Mouse (Mus musculus) liver, embryonic 14.5 days (tissue): ENCODE data around the gene Heatr5b. TPM values are rescaled to one million over a fixed set of nuclear protein-coding genes. Genes with fewer than 3 reads are reported as not detected.

ENCODE experiments used
- ATAC-seq: fragments of 200-750 bp; cut with Nextera tagmentation; 2 replicates; pipeline ENCODE4 v1.8.0; 2017; ENCODE audit warnings: moderate number of reproducible peaks, mild to moderate bottlenecking, moderate library complexity; ENCODE audit not compliant: insufficient read depth
- DNase-seq, 3 experiments: peaks; one replicate each; pipeline ENCODE4 v3.0.0-alpha.2; 2012 to 2013; ENCODE audit warnings: low read depth in 3 of 3, low spot score in 3 of 3
- H3K27ac ChIP-seq: fragments of 300-500 bp; sonication (generic); 2 replicates; pipeline ENCODE4 v1.5.1; 2014; ENCODE audit warnings: moderate library complexity, mild to moderate bottlenecking, control low read depth, inconsistent platforms
- H3K27me3 ChIP-seq: fragments of 300-500 bp; sonication (generic); 2 replicates; pipeline ENCODE4 v1.6.1; 2014; ENCODE audit warnings: mild to moderate bottlenecking, low read length, moderate library complexity; ENCODE audit not compliant: control insufficient read depth, insufficient read depth
- H3K36me3 ChIP-seq: fragments of 300-500 bp; sonication (generic); replicated peaks from 2 replicates; pipeline ENCODE4 v1.6.1; 2014; ENCODE audit warnings: low read depth; ENCODE audit not compliant: control insufficient read depth, insufficient read depth
- H3K4me1 ChIP-seq, 2 experiments: fragments of 200-500 bp in 1 of 2; fragments of 300-500 bp in 1 of 2; sonication (generic) in 1 of 2; replicated peaks; 2 replicates each; pipeline ENCODE4 v1.6.1; 2012 to 2014; ENCODE audit warnings: antibody characterized with exemption in 1 of 2, inconsistent platforms in 1 of 2, low read length in 1 of 2; ENCODE audit not compliant: control insufficient read depth in 2 of 2, insufficient read depth in 2 of 2
- H3K4me2 ChIP-seq: fragments of 300-500 bp; sonication (generic); 2 replicates; pipeline ENCODE4 v1.6.1; 2014; ENCODE audit warnings: low read depth, mild to moderate bottlenecking, control low read depth, moderate library complexity
- H3K4me3 ChIP-seq, 2 experiments: fragments of 200-500 bp in 1 of 2; fragments of 300-500 bp in 1 of 2; sonication (generic) in 1 of 2; 2 replicates each; pipeline ENCODE4 v1.5.1; 2012 to 2014; ENCODE audit warnings: low read depth in 2 of 2, low read length in 2 of 2, mild to moderate bottlenecking in 2 of 2, control low read depth in 1 of 2, inconsistent platforms in 1 of 2, moderate library complexity in 1 of 2; ENCODE audit not compliant: insufficient read depth in 1 of 2
- H3K9ac ChIP-seq: fragments of 300-500 bp; sonication (generic); replicated peaks from 2 replicates; pipeline ENCODE4 v1.6.1; 2014; ENCODE audit warnings: mild to moderate bottlenecking, control low read depth, moderate library complexity
- H3K9me3 ChIP-seq: fragments of 300-500 bp; sonication (generic); 2 replicates; pipeline ENCODE4 v1.6.1; 2016; ENCODE audit warnings: low read length, mixed read lengths; ENCODE audit not compliant: control insufficient read depth
- CTCF ChIP-seq: IDR thresholded peaks from 2 replicates; pipeline ENCODE4 v1.5.1; 2016; ENCODE audit warnings: antibody characterized with exemption, low read depth, control low read depth
- EP300 ChIP-seq: IDR thresholded peaks from 2 replicates; pipeline ENCODE4 v1.6.1; 2016; ENCODE audit warnings: antibody characterized with exemption, low read depth
- WGBS: fragments of 180-500 bp; shearing (Covaris S2); extraction: QIAGEN DNeasy Blood & Tissue Kit; methylation state at CpG from one replicate; pipeline ENCODE4 v1.1.7; 2014; ENCODE audit not compliant: insufficient replicate concordance; 5-methylcytosine and 5-hydroxymethylcytosine counted together
- polyA plus RNA-seq, 2 experiments: library from polyadenylated mRNA; depleted of rRNA in 1 of 2; stranded (reverse) in 1 of 2; unstranded in 1 of 2; fragments of >200 nt; fragmentation: Nextera tagmentation in 1 of 2; extraction: Ambion mirVana in 1 of 2; gene quantifications; 2 replicates each; pipeline versions ENCODE4 v1.2.1 to v1.2.3; 2012 to 2014

The Heatr5b gene
- polyA plus RNA-seq, 2 experiments, result 3.5 to 5.3 TPM

DNA sequence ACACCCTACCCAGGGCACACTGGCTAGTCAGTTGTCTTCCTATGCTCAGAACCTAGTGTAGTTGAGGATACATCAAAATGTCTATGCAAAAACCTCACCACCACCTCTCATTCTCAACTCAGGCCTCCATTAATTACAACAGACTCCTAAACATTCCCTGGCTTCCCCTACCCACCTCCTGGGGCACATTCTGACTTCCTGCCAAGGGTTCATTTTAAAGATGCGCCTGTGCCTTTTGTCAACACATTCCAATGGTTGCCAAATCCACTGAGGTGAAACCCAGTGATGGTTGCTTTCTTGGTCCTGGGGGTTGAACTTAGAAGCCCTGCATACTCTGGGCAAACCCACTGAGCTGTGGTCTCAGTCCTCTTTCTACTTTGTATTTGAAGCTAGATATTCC lies 103.1 kb downstream of the Heatr5b start:
- no peak for ATAC-seq
- Histone ChIP-seq H3K27me3 (no peaks in the 10 kb centered on the region), H3K4me3 (no peak overlapping the region), H3K4me1 (peaks cover 7 to 17% of the 10 kb centered on the region in 2 experiments), H3K36me3 (no peaks in the 10 kb centered on the region), H3K27ac (no peak overlapping the region), H3K4me2 (no peak overlapping the region), H3K9me3 (no peaks in the 10 kb centered on the region), H3K9ac (no peak overlapping the region)
- TF ChIP-seq EP300 (no peak), CTCF (no peak)
- 81% methylated on average over 1 of the region's 1 CpGs for whole genome bisulfite sequencing
- DNase-seq, result no peak

DNA sequence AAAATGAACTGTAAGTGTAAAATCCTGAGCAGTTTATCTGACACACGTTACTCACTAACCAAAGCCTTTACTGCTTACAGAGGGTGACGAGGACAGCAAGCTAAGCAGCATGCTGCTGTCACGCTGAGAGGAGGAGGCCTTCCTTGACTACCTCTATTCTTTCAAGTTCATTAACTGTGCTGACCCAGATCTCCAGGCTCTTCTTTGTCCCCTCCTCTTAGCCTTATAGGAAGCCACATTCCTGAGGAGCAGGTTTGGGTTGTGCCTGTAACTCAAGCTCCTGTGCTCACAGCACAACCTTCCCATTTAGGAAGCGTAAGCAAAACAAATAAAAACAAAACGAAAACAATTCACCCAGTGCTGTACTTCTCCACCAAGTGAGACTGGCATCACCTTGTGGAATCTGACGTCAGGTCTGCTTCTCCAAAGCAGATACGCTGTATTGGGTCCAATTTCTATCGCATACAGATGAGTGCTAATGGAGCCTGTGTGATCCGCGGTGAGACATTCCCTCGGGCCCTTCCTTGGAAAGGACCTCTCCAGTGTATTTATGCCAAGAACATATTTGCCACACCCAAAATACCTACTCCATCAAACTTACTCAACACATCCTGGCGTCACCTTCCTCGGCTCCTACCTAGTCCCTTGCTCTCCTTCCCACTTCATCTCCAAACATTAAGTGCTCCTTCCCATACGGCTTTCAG lies 108.3 kb downstream of the Heatr5b start:
- ATAC-seq (no peak), DNase-seq (no peak)
- no peak overlapping the region for H3K27ac ChIP-seq
- no peaks in the 10 kb centered on the region for H3K9me3 ChIP-seq
- H3K27me3 ChIP-seq, result no peaks in the 10 kb centered on the region
- H3K4me2 ChIP-seq, result no peak overlapping the region
- TF ChIP-seq EP300 (no peak), CTCF (no peak)
- H3K36me3 ChIP-seq, result no peaks in the 10 kb centered on the region
- 84% methylated on average over 14 of the region's 14 CpGs for WGBS
- peaks cover 5 to 8% of the 10 kb centered on the region in 2 experiments for H3K4me1 ChIP-seq
- H3K4me3 ChIP-seq, result no peak overlapping the region
- no peak overlapping the region for H3K9ac ChIP-seq

DNA sequence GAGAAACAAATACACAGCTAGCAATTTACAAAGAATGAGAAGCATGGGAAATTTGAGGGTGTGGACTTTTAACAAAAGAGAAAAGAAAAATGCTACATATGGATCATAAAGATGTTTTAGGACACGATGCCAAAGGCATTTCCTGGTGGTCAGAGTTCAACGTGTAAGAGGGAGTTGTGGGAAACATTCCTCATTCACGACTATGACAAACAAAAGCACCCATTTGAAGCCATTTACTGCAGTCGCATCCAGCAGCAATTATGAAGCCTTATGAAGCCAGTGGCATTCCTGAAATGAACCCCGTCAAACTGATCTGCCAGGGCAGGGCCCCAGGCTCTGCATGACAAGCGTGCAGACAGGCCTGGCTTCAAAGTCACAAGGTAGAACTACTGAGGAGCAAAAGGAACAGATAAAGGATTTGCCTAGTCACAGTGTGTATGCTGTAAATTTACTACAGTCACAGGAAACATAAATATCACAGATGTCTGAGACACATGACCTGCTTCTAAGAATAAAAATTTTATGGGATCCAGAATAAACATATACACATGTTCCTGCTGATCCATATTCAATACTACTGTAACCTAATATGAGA lies 110.6 kb downstream of the Heatr5b start:
- Histone ChIP-seq H3K9ac (no peak overlapping the region), H3K4me1 (peaks cover 5 to 7% of the 10 kb centered on the region in 2 experiments), H3K4me3 (no peak overlapping the region), H3K9me3 (no peaks in the 10 kb centered on the region), H3K27me3 (no peaks in the 10 kb centered on the region), H3K27ac (peak overlapping the region; percentile 12; the same call in 1 of the 2 replicates), H3K36me3 (no peaks in the 10 kb centered on the region), H3K4me2 (no peak overlapping the region)
- peak; percentile 45 to 49 (median 48) for DNase-seq
- TF ChIP-seq CTCF (no peak), EP300 (peak; percentile 68)
- 30% methylated on average over 6 of the region's 6 CpGs for WGBS
- peak; percentile 95 for ATAC-seq

DNA sequence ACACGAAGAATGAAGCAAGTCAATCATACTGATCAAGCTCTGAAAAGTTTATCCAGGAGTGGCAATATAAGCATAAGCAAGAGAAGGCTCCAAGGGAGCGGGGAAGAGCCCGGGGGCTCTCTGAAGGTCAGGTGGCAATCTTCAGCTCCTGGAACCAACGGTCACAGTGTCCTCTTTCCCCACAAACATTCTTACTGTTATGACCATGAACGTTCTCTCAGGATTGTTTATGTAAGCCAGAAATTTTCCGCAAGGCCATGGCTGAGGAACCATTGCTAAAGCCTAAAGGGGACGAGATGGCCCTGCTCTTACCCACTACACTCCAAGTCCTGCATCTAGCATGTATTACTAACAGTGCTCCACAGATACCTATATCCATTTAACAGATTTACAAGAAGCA lies 113.5 kb downstream of the Heatr5b start:
- H3K9me3 ChIP-seq, result no peaks in the 10 kb centered on the region
- no peak overlapping the region for H3K4me3 ChIP-seq
- DNase-seq (no peak), ATAC-seq (no peak)
- H3K9ac ChIP-seq, result no peak overlapping the region
- TF ChIP-seq EP300 (no peak), CTCF (no peak)
- H3K27ac ChIP-seq, result no peak overlapping the region
- no peak overlapping the region for H3K4me2 ChIP-seq
- H3K4me1 ChIP-seq, result peaks cover 5 to 7% of the 10 kb centered on the region in 2 experiments
- H3K27me3 ChIP-seq, result no peaks in the 10 kb centered on the region
- no peaks in the 10 kb centered on the region; the same call in 1 of the 2 replicates for H3K36me3 ChIP-seq
- 81% methylated on average over 7 of the region's 7 CpGs for WGBS

DNA sequence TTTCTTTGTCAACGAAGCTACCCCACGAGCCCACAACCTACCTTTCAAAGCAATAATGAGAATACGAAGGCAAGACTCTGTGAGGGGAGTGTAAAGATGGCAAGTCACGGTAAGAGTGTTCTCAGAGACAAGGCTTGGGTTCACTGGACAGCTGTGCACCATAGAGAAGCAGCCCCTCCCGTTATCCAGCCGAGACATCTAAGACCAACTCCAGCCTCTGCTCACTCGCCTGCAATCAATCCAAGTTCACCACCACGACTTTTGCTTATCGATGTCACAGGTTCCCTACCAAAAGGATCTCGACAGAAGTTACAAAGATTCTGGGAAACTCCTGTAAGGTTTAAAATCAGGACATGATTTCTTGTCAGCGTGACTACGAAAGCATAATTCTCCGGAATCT lies 116.1 kb downstream of the Heatr5b start:
- 85% methylated on average over 13 of the region's 13 CpGs for WGBS

More for the DNA sequence above, 116.1 kb downstream of the Heatr5b start:
- DNase-seq (no peak), ATAC-seq (no peak)
- Histone ChIP-seq H3K27ac (no peak overlapping the region), H3K4me2 (no peak overlapping the region), H3K9ac (no peak overlapping the region), H3K27me3 (no peaks in the 10 kb centered on the region), H3K36me3 (no peaks in the 10 kb centered on the region; the same call in 1 of the 2 replicates), H3K4me3 (no peak overlapping the region), H3K4me1 (peaks cover 0 to under 1% of the 10 kb centered on the region in 2 experiments; a peak in 2 of 4 replicates), H3K9me3 (no peaks in the 10 kb centered on the region)
- no peak for TF ChIP-seq EP300
- no peak for TF ChIP-seq CTCF
